Mouse (Mus musculus) erythroblast, embryonic 14.5 days (primary cell): Measurements from ENCODE around the gene Ciart. TPM values are rescaled to one million over a fixed set of nuclear protein-coding genes. Genes with fewer than 3 reads are reported as not detected.
A peak's percentile ranks its signal among the peaks of the same experiment; 100 is the strongest.

ENCODE experiments used
- H3K27me3 ChIP-seq: 2 replicates; pipeline ENCODE4 v1.6.1; 2012; ENCODE audit warnings: inconsistent platforms; ENCODE audit not compliant: control insufficient read depth
- H3K36me3 ChIP-seq: 2 replicates; pipeline ENCODE4 v1.6.1; 2012; ENCODE audit warnings: mild to moderate bottlenecking, inconsistent platforms; ENCODE audit not compliant: control insufficient read depth
- H3K4me1 ChIP-seq: 2 replicates; pipeline ENCODE4 v1.6.1; 2012; ENCODE audit warnings: inconsistent platforms; ENCODE audit not compliant: control insufficient read depth
- H3K4me3 ChIP-seq: replicated peaks from 2 replicates; pipeline ENCODE3; 2012; ENCODE audit warnings: moderate library complexity, mild to moderate bottlenecking, inconsistent platforms
- H3K9me3 ChIP-seq: 2 replicates; pipeline ENCODE4 v1.6.1; 2012; ENCODE audit warnings: low read length, inconsistent platforms, mixed read lengths; ENCODE audit not compliant: control insufficient read depth
- GATA1 ChIP-seq: IDR thresholded peaks from 2 replicates; pipeline ENCODE4 v1.6.1; 2012; ENCODE audit warnings: low read length, inconsistent platforms, mixed read lengths
- TAL1 ChIP-seq: IDR thresholded peaks from 3 replicates; pipeline ENCODE4 v1.6.1; 2012; ENCODE audit warnings: low read length, inconsistent platforms, mixed read lengths
- polyA plus RNA-seq: library from polyadenylated mRNA; stranded (reverse); fragments of >175 nt; gene quantifications from 2 replicates; pipeline ENCODE4 v1.2.3, GENCODE M21; 2012

The Ciart gene
- polyA plus RNA-seq, 1 experiment, result 0.05 TPM

- Histone ChIP-seq H3K9me3 (no peaks in the 10 kb centered on the region), H3K4me1 (peaks cover 8% of the 10 kb centered on the region), H3K36me3 (no peaks in the 10 kb centered on the region), H3K4me3 (no peak overlapping the region), H3K27me3 (peaks cover 8% of the 10 kb centered on the region)
- TF ChIP-seq TAL1 (no peak), GATA1 (no peak)
Observed at GRCm38 (mm10) chr3:95916760-95917159, 34.7 kb upstream of the Ciart start.

- peaks cover 12% of the 10 kb centered on the region for H3K27me3 ChIP-seq
- H3K36me3 ChIP-seq, result no peaks in the 10 kb centered on the region
- no peak for TF ChIP-seq GATA1
- no peak for TF ChIP-seq TAL1
- H3K9me3 ChIP-seq, result no peaks in the 10 kb centered on the region
- no peak overlapping the region for H3K4me3 ChIP-seq
- peaks cover 7% of the 10 kb centered on the region for H3K4me1 ChIP-seq
Observed at GRCm38 (mm10) chr3:95914706-95915105, 32.7 kb upstream of the Ciart start.

GRCm38 (mm10) chr3:95907613-95908012 is 25.6 kb upstream of the Ciart start:
- no peak overlapping the region for H3K4me3 ChIP-seq
- H3K4me1 ChIP-seq, result peaks cover 15% of the 10 kb centered on the region
- no peaks in the 10 kb centered on the region for H3K36me3 ChIP-seq
- peaks cover 11% of the 10 kb centered on the region; the same call in 1 of the 2 replicates for H3K9me3 ChIP-seq
- peaks cover 73% of the 10 kb centered on the region for H3K27me3 ChIP-seq
- TF ChIP-seq TAL1, result no peak
- no peak for TF ChIP-seq GATA1

GRCm38 (mm10) chr3:95906860-95907259 is 24.8 kb upstream of the Ciart start:
- no peaks in the 10 kb centered on the region for H3K36me3 ChIP-seq
- peaks cover 11% of the 10 kb centered on the region; the same call in 1 of the 2 replicates for H3K9me3 ChIP-seq
- peaks cover 15% of the 10 kb centered on the region for H3K4me1 ChIP-seq
- peaks cover 81% of the 10 kb centered on the region for H3K27me3 ChIP-seq
- H3K4me3 ChIP-seq, result peak overlapping the region; percentile 12
- no peak for TF ChIP-seq GATA1
- no peak for TF ChIP-seq TAL1

GRCm38 (mm10) chr3:95905940-95906492 is 24.0 kb upstream of the Ciart start:
- no peak overlapping the region for H3K4me3 ChIP-seq
- TF ChIP-seq GATA1 (no peak), TAL1 (no peak)
- peaks cover 89% of the 10 kb centered on the region for H3K27me3 ChIP-seq
- H3K9me3 ChIP-seq, result peaks cover 11% of the 10 kb centered on the region; the same call in 1 of the 2 replicates
- peaks cover 15% of the 10 kb centered on the region for H3K4me1 ChIP-seq
- H3K36me3 ChIP-seq, result no peaks in the 10 kb centered on the region

DNA sequence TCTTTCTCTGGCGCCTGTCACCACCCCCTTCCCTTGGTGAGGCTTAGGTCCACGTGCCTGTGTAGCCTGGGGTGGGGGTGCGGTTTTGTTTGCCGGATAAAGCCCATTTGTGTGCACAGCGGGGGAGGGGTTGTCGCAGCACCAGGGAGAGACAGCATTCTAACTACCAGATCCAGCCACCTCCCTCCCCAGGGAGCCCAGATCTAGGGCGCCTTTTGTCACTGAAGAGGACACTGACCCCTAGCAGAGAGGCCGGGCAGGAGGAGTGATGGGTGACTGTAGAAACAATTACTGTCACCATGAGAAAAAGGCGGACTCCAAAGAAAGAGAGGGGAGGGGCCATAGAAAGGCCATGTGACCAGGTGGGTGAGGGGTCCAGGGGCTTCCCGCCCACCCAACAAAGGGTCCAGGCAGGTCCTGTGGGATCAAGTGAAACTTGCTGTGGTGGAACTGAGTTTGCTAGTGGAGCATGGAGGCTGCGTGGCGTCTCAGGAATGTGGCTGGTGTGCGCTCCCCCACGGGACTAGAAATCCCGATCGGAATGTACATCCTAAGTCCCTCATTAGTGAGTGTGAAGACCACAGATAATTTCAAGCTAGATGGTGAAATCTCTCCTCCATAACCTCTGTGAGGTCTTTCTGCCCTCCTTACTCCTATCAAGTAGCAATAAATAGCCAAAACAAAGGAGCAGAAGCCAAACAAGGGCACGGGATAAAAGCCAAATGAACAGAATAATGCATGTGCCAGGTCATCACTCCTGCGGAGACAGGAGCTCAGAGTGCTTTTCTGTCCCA is 23.3 kb upstream of the Ciart start:
- no peaks in the 10 kb centered on the region for H3K36me3 ChIP-seq
- peaks cover 11% of the 10 kb centered on the region; the same call in 1 of the 2 replicates for H3K9me3 ChIP-seq
- peaks cover 15% of the 10 kb centered on the region for H3K4me1 ChIP-seq
- TF ChIP-seq GATA1 (no peak), TAL1 (no peak)
- peaks cover 87% of the 10 kb centered on the region for H3K27me3 ChIP-seq
- H3K4me3 ChIP-seq, result peak overlapping the region; percentile 23

DNA sequence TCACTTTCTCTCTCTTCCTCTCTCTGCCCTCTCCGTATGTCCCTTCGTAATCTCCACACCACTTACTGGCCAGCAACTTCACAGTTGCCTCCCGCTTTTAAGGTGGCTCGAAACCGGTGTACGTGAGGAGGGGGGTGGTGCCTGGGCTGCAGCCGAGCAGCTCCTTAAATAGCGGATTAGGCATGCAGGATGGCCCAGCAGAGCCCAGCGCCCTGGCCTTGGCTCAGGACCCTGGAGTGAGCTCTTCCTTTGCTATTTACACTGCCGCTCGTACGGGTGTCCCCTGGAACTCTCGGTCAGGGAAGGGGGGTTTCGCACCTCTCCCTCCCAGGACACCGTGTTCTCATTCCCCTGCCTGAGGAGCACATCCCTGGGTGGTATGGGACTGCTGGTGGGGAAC is 22.5 kb upstream of the Ciart start, which contains the start of gene Car14:
Gene Car14, minus strand, starts transcription at position 124 of the 400 bp plus-strand sequence.
- H3K4me3 ChIP-seq, result peak within 1 kb of the TSS; percentile 23
- TF ChIP-seq TAL1 (no peak), GATA1 (no peak)
- no peaks in the 10 kb centered on the region for H3K36me3 ChIP-seq
- peaks cover 15% of the 10 kb centered on the region for H3K4me1 ChIP-seq
- H3K9me3 ChIP-seq, result peaks cover 11% of the 10 kb centered on the region; the same call in 1 of the 2 replicates
- peaks cover 92% of the 10 kb centered on the region for H3K27me3 ChIP-seq

- Histone ChIP-seq H3K9me3 (peaks cover 11% of the 10 kb centered on the region; the same call in 1 of the 2 replicates), H3K27me3 (peaks cover 87% of the 10 kb centered on the region), H3K4me1 (peaks cover 15% of the 10 kb centered on the region), H3K4me3 (peak overlapping the region; percentile 12), H3K36me3 (no peaks in the 10 kb centered on the region)
- TF ChIP-seq GATA1 (no peak), TAL1 (no peak)
Observed at GRCm38 (mm10) chr3:95903753-95904502, 21.9 kb upstream of the Ciart start.

- peaks cover 11% of the 10 kb centered on the region; the same call in 1 of the 2 replicates for H3K9me3 ChIP-seq
- H3K4me3 ChIP-seq, result no peak overlapping the region
- H3K4me1 ChIP-seq, result peaks cover 15% of the 10 kb centered on the region
- H3K36me3 ChIP-seq, result peaks cover 4% of the 10 kb centered on the region
- H3K27me3 ChIP-seq, result peaks cover 75% of the 10 kb centered on the region
- TF ChIP-seq GATA1, result no peak
- TF ChIP-seq TAL1, result no peak
Observed at GRCm38 (mm10) chr3:95902643-95903042, 20.6 kb upstream of the Ciart start.
